Mouse (Mus musculus) spleen, postnatal 14 days (tissue): ENCODE results near the gene Nrtn.

Experiments
- DNase-seq, 2 experiments: peaks; one replicate each; pipeline ENCODE4 v3.0.0; 2021 to 2022; ENCODE audit warnings: low spot score in 2 of 2

The Nrtn gene

DNA sequence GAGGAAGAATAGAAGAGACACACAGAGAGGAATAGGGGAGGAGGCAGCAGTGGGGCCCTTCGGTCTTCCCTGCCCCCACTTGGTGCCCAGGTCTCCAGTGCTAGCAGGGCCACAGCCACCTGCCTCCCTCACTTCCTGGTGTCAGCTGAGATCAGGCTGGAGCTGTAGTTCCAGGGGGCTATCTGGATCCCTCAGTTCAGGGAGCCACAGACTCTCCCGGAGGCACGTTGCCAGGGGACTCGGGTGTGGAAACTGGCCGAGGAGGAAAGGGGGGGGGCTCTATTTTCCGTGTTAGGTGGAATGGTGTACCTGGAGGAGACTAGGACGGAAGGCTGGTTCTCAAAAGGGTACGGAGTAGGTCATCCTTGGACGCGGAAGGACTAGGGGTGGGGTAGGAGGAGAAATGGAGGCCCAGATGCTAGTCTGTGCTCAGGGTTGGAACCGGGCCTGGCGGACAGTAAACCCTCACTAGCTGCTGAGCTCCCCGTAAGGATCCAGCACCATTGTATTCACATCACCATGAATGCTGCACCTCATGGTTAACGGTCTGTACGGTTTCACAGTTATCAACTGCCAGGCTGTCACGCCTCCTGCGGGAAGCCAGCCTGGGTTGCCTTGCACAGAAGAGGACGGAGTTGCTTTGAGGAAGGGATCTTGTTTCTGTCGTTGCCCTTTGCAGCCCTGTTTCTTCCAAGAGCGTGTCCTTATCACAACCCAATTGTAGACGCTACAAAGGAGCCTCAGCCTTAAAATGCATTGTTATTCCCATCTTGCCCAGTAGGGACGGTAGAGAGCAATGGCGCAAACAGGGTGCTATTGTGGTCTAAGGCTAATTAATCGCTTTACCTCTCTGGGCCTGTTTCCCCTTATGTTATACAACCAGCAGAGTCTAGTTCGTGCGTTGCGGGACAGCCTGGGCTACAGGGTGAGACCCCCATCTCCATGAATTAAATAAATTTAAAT is 5.7 kb upstream of the Nrtn start:
- peak; percentile 38 to 64 for DNase-seq

DNA sequence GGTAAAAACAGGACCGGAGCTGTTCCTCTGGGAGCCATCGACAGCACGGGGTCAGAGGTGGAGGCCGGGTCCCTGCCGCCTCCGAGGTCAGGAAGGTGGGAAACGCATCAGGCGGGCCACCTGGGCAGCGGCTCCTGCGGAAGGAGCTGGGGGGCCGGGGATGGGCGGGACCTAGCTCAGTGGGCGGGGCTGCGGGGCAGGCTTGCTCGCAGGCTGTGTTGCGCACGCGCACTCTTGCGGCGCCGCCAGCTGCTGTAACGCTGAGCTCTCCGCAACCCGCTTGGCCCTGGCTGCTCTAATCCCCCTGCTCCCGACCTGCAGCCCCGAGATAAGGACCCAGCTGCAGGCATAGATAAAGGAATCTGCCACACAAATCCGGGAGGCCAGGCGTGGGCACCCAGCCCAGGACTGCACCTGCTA is 4.7 kb upstream of the Nrtn start:
- DNase-seq = peak; percentile 84 to 89

DNA sequence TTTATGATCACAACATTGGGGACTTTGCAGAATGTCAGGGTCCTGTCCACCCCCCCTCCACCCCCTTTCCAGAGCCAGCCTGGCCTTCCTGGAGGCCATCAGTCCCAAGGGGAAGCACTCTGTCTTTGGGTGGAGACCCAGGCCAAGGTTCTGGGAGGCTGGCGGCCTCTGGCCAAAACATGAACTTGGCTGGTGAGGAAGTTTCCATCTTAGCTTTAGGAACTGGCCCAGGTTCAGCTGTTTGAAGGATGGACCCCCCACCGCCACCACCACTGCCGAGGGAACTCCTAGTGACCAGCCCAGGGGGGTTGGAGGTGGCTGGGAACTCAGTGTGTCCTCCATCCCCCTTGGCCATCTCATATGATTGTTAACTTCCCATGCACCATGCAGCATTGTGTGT is 3.7 kb upstream of the Nrtn start:
- no peak for DNase-seq

- DNase-seq = no peak
Observed at GRCm38 (mm10) chr17:56759261-56759660, 1.9 kb upstream of the Nrtn start.

GRCm38 (mm10) chr17:56758132-56758531 is 802 bp upstream of the Nrtn start:
- peak; percentile 61 to 81 for DNase-seq

DNA sequence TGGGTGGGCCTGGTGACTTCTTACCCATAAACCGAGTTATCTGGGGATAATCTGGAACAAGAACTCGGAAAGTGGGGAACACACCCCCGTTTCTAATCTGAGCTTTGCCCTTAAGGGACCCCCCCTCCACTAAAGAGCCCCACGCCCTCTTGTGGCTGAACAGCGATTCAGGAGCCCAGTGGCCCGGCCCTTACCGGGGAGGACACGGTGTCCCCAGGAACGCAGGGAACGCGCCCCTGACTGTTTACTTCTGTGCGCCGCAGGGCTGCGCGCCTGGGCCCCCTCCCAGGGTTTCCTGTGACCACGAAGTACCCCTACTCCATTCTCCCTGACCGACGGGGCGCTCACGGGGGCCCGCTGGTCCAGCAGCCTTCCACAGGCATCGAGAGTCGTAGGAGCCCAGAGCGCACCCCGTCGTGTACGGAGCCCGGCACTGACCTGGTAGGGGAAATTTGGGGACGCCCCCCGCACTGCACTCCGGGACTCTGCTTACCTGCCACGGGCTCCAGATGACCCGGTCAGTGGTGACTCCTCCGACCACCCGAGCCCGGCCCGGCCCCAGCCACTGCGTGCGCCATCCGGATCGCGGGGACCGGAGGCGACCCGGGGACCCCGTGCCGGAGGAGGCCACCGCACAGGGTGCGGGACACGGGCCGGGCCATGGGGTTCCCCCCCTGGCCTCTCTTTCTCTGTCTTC is 479 bp downstream of the Nrtn start:
- no peak for DNase-seq

GRCm38 (mm10) chr17:56754271-56755185 is 2.8 kb downstream of the Nrtn start:
- DNase-seq = no peak

GRCm38 (mm10) chr17:56753452-56753851 is 3.9 kb downstream of the Nrtn start:
- DNase-seq = no peak

DNA sequence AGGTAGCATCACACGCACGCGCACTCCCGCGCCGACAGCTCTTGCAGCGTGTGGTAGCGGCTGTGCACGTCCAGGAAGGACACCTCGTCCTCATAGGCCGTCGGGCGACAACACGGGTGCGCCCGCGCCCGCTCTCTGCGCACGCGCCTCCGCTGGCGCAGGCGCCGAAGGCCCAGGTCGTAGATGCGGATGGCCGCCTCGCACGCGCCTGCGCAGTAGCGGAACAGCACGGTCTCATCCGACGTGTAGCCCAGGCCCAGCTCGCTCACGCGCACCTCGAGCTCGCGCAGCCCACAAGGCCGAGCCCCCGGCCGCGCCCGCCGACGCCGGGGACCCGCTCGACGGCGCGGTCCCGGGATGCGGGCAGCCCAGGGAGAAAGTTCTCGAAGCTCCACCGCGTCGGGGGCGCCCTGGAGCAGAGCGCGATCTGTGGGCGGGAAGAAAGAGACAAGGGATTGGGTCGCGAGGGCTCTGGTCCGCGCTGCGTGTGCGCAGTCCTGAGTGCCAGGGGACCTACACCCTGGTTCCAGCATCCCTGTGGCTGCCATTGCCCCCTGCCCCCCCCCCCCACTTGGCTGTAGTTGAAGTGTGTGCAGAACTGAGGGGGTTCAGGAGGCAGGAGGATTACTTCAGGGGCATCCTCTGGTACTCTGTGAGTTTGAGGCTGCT is 5.8 kb downstream of the Nrtn start:
- DNase-seq = no peak

DNA sequence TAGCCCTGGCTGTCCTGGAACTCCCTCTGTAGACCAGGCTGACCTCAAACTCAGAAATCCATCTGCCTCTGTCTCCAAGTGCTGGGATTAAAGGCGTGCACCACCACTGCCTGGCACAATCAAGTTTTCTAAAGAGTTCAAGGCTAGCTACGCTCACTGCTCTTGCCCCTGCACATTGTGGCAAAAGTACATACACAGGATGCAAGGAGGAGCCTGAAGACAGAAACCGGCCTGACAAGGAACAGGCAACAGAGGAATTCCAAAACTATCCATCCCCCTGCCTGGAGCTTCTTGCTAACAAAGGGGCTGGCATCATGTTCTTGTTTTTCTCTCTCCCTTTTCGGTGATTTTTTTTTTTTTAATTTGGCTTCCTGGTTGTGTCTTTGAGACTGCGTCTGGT is 13.2 kb downstream of the Nrtn start:
- DNase-seq = no peak

DNA sequence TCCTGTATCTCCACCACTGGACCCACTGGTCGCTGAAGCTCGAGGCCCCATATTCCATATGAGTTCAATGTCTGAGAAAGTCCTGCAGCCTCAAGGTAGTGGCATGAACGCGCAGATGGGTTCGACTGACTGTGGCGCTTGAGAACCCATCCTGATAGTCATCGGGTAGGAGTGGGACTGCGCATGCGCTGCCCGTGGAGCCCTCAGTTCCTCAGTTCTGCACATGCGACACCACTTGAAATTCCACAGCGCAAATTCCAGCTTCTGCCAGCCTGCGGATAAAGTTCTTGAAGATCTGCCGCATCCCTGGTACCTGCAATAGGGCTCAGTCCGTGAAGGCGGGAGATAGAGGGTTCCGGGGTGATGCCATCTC is 16.6 kb downstream of the Nrtn start:
- no peak for DNase-seq

GRCm38 (mm10) chr17:56740118-56740787 is 17.1 kb downstream of the Nrtn start:
- DNase-seq = no peak

GRCm38 (mm10) chr17:56738221-56738620 is 19.1 kb downstream of the Nrtn start:
- DNase-seq = no peak

DNA sequence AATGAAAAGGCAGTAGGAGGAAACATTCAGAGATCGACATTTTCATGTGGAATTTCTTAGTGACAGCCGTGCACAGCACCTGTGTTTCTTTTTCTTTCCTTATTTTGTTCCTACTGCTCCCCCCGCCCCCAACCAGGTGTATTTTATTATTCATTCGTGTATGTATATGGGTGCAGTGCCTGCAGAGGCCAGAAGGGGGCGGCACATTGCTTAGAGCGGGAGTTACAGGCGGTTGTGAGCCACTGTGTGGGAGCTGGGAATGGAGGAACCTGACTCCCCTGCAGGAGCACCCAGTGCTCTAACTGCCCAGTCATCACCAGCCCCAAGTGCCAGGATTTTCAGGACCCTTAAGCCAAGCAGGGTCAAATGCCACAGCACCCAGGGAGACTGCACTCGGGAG is 20.8 kb downstream of the Nrtn start:
- DNase-seq = no peak

GRCm38 (mm10) chr17:56729656-56730055 is 27.7 kb downstream of the Nrtn start:
- no peak for DNase-seq

- DNase-seq = no peak
Observed at GRCm38 (mm10) chr17:56729151-56729550, 28.2 kb downstream of the Nrtn start.

- DNase-seq = no peak
Observed at GRCm38 (mm10) chr17:56728117-56728516, 29.2 kb downstream of the Nrtn start.

DNA sequence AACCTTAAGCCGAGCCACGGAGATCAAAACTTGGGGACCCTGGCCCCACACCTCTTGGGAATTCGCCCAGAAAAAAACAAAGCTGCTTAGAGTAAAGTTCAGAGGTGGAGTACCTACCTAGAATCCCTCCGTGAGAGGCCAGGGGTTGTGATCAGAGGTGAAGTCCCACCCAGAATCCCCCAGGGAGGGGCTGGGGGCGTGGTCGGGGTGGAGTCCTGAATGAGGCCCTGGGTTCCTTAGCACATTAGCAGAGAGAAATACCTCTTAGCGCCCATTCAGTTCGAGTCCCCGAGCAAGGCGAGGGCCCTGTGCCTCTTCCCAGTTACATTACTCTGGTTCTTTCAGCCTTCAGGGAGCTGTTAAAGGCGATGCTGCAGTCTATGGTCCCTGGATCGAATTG is 29.7 kb downstream of the Nrtn start:
- no peak for DNase-seq

DNA sequence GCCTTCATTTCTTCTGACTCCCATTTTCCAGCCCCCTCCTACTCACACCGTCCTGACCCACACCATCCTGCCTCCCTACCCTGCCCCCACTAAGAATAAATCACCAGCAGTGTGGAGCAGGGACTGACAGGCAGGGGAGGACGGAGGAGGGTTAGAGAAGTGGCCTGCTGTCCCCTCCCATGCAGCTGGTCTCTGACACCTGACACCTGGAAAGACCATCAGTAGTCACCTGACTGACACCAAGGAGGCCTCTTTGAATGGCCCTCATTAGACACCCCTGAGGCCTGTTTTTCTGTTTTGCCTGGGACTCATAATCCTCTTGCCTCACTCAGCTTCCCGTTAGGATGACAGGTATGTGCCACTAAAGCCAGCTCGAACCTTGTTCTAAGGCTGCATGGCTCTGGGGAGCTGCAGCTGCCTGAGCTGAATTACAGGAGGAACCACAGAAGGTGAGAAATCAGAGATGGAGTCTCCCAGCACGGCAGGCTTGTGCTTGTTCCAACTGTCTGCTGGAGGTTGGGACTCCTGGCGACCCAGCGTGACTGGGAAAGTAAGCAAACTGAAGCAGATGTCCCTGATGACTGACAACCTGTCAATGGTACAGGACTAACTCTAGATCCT is 30.2 kb downstream of the Nrtn start:
- DNase-seq = no peak

DNA sequence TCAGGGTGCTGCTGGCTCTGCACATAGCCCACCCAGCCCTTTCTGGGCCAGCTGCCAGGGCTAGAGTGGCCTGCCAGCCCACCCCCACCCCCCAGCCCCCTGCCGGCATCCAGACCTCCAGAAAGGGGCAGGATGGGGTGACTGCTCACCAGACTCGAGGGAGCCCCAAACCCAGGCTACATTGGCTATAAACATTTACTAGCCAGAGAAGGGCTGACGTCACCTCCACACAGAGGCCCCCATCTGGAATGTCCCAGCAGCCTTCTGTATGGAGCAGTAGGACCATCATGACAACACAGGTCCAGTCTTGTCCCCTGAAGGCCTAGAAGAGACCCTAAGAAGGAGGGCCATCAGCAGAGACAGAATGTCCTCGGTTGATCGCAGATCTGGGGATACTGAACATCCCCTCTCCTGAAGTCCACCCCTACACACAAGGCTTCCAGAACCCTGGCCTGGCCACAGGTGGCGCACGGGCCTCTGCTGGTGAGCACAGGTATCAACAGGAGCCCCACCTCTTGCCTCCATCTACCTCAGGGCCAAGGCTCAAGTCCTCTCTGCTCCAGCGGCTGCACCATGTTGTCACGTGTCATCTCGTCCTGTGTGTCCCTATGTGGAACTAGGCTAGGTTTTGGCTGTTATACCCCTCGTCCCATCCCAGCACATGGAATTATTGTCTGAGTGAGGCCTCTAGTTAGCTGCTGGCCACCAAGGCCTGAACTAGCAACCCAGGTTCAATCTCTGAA is 33.7 kb downstream of the Nrtn start:
- DNase-seq = no peak
